Mouse (Mus musculus) CH12.LX (cell line): ENCODE measurements around the gene Lhx2.

ENCODE experiments used
- CTCF ChIP-seq, 2 experiments: IDR thresholded peaks in 1 of 2; conservative IDR thresholded peaks in 1 of 2; 2 replicates each; pipeline ENCODE4 v1.5.1; 2011 to 2012; ENCODE audit warnings: low read depth in 2 of 2, low read length in 2 of 2, improper control_type of control experiment in 1 of 2, inconsistent platforms in 1 of 2, mild to moderate bottlenecking in 1 of 2, moderate library complexity in 1 of 2
- E2F4 ChIP-seq: IDR thresholded peaks from 2 replicates; pipeline ENCODE4 v1.6.1; 2011; ENCODE audit warnings: low read depth, low read length, improper control_type of control experiment; ENCODE audit not compliant: insufficient replicate concordance
- HCFC1 ChIP-seq: IDR thresholded peaks from 2 replicates; pipeline ENCODE4 v1.6.1; 2012; ENCODE audit warnings: low read depth, mild to moderate bottlenecking, inconsistent platforms, low read length, improper control_type of control experiment
- MXI1 ChIP-seq: IDR thresholded peaks from 2 replicates; pipeline ENCODE4 v1.6.1; 2011; ENCODE audit warnings: mild to moderate bottlenecking, low read depth, low read length, improper control_type of control experiment
- POLR2A ChIP-seq: IDR thresholded peaks from 2 replicates; pipeline ENCODE4 v1.6.1; 2011; ENCODE audit warnings: low read depth, mild to moderate bottlenecking, improper control_type of control experiment, low read length
- USF1 ChIP-seq: IDR thresholded peaks from 2 replicates; pipeline ENCODE4 v1.6.1; 2014; ENCODE audit warnings: low read depth, mild to moderate bottlenecking, inconsistent platforms, low read length, improper control_type of control experiment
- ZC3H11A ChIP-seq: IDR thresholded peaks from 2 replicates; pipeline ENCODE4 v1.6.1; 2012; ENCODE audit warnings: low read depth, mild to moderate bottlenecking, inconsistent platforms, low read length, improper control_type of control experiment
- ZKSCAN1 ChIP-seq: IDR thresholded peaks from 2 replicates; pipeline ENCODE4 v1.6.1; 2012; ENCODE audit warnings: low read depth, inconsistent platforms, low read length, improper control_type of control experiment, borderline replicate concordance
- ZNF384 ChIP-seq: IDR thresholded peaks from 2 replicates; pipeline ENCODE4 v1.6.1; 2012; ENCODE audit warnings: low read depth, low read length, improper control_type of control experiment, inconsistent platforms

GRCm38 (mm10) chr2:38359811-38360210 is 20.7 kb downstream of the Lhx2 start:
- TF ChIP-seq CTCF (conservative IDR thresholded peaks at IDR 0.05 in 1 of 2, IDR thresholded peaks at IDR 0.05 in 1 of 2; ENCODE audit: low read depth in 2 of 2, low read length in 2 of 2), result no peak
- TF ChIP-seq ZNF384, result no peak
- no peak for TF ChIP-seq POLR2A
- TF ChIP-seq ZC3H11A, result no peak
- no peak for TF ChIP-seq E2F4
- TF ChIP-seq ZKSCAN1, result no peak
- no peak for TF ChIP-seq USF1
- TF ChIP-seq MXI1, result no peak
- no peak for TF ChIP-seq HCFC1
